In genomic region chr5:120555871-120556270, GRCm38 (mm10) we compare ENCODE assay signal across 30 mouse cellular contexts. TPM values are rescaled to one million over a fixed set of nuclear protein-coding genes. Genes with fewer than 3 reads are reported as not detected.
DNase-seq lines count a peak whose midpoint lies in the region; ATAC-seq and TF ChIP-seq lines count a peak whose summit lies in the region.
"Had no signal": no experiment of that assay in that cellular context is flagged by ENCODE, and none has a peak within 500 bp of the region (broad histone marks: within the 10 kb centered on the region; RNA-seq: fewer than 3 reads in every experiment).

No protein-coding gene starts in this region.

- no peaks in the 10 kb centered on the region for H3K9me3 ChIP-seq in forebrain, embryonic 10.5 days
- H3K9me3 ChIP-seq in forebrain, embryonic 14.5 days (replicated peaks; ENCODE audit: control insufficient read depth, low read length), result no peaks in the 10 kb centered on the region
- no peaks in the 10 kb centered on the region for H3K9me3 ChIP-seq in E14TG2a.4 (ENCODE audit: low read length)
- H3K9me3 ChIP-seq: embryonic facial prominence, embryonic 10.5 days; embryonic facial prominence, embryonic 13.5 days; forebrain, embryonic 13.5 days; heart, embryonic 12.5 days; heart, embryonic 15.5 days; hindbrain, embryonic 12.5 days; hindbrain, embryonic 15.5 days; intestine, embryonic 15.5 days had no signal

- H3K9ac ChIP-seq in forebrain, embryonic 14.5 days (ENCODE audit: low read length), result no peak overlapping the region
- H3K9ac ChIP-seq: embryonic facial prominence, embryonic 13.5 days; forebrain, embryonic 13.5 days; forebrain, postnatal 0 days; heart, embryonic 12.5 days; heart, embryonic 15.5 days; hindbrain, embryonic 12.5 days; hindbrain, embryonic 15.5 days; intestine, embryonic 15.5 days had no signal

- peaks cover 52% of the 10 kb centered on the region for H3K36me3 ChIP-seq in forebrain, embryonic 10.5 days (replicated peaks)
- peaks cover 47% of the 10 kb centered on the region for H3K36me3 ChIP-seq in forebrain, embryonic 14.5 days (ENCODE audit: control insufficient read depth, insufficient read depth, low read length)
- H3K36me3 ChIP-seq in E14TG2a.4 (ENCODE audit: insufficient read depth, low read length) (peaks cover 59% of the 10 kb centered on the region), myocyte (ENCODE audit: control insufficient read depth, insufficient read depth) (peaks cover 55% of the 10 kb centered on the region)

- no peak overlapping the region for H3K4me3 ChIP-seq in forebrain, embryonic 10.5 days
- H3K4me3 ChIP-seq in forebrain, embryonic 14.5 days (ENCODE audit: low read depth, low read length), result no peak overlapping the region
- H3K4me3 ChIP-seq in E14TG2a.4 (replicated peaks; ENCODE audit: low read length) (peak overlapping the region; percentile 32; the same call in 1 of the 2 replicates), myocyte (no peak overlapping the region)
- H3K4me3 ChIP-seq: embryonic facial prominence, embryonic 10.5 days; embryonic facial prominence, embryonic 13.5 days; erythroblast, embryonic 14.5 days; forebrain, embryonic 13.5 days; gastrocnemius, adult 2 months; heart, embryonic 12.5 days; heart, embryonic 15.5 days; hindbrain, embryonic 12.5 days; hindbrain, embryonic 15.5 days; intestine, embryonic 15.5 days had no signal

- no peak overlapping the region for H3K4me2 ChIP-seq in forebrain, embryonic 14.5 days (ENCODE audit: low read length)
- H3K4me2 ChIP-seq in myocyte (ENCODE audit: low read depth), result no peak overlapping the region
- H3K4me2 ChIP-seq: embryonic facial prominence, embryonic 13.5 days; forebrain, embryonic 13.5 days; heart, embryonic 12.5 days; heart, embryonic 15.5 days; hindbrain, embryonic 12.5 days; hindbrain, embryonic 15.5 days; intestine, embryonic 15.5 days had no signal

- TF ChIP-seq CTCF in E14TG2a.4 (conservative IDR thresholded peaks at IDR 0.05; ENCODE audit: low read length), result no peak

- ATAC-seq in forebrain, embryonic 14.5 days, result no peak
- ATAC-seq: forebrain, embryonic 13.5 days; forebrain, postnatal 0 days; intestine, embryonic 15.5 days had no signal

- H3K79me2 ChIP-seq in myocyte (ENCODE audit: control insufficient read depth, insufficient read depth), result peaks cover 39% of the 10 kb centered on the region

- no peak overlapping the region for H3ac ChIP-seq in myocyte (ENCODE audit: control insufficient read depth, insufficient read length)

- H3K27ac ChIP-seq in forebrain, embryonic 10.5 days, result peak overlapping the region; percentile 35; the same call in 1 of the 2 replicates
- no peak overlapping the region for H3K27ac ChIP-seq in forebrain, embryonic 14.5 days (ENCODE audit: low read depth, low read length)
- H3K27ac ChIP-seq: embryonic facial prominence, embryonic 10.5 days; embryonic facial prominence, embryonic 13.5 days; forebrain, embryonic 13.5 days; gastrocnemius, adult 2 months; heart, embryonic 15.5 days; hindbrain, embryonic 12.5 days; hindbrain, embryonic 15.5 days; intestine, embryonic 15.5 days had no signal

- 93% methylated on average over 24 of the region's 24 CpGs for WGBS in forebrain, embryonic 10.5 days
- WGBS in forebrain, embryonic 14.5 days, result 89% methylated on average over 24 of the region's 24 CpGs

- no peaks in the 10 kb centered on the region for H3K27me3 ChIP-seq in forebrain, embryonic 10.5 days (ENCODE audit: poor library complexity, severe bottlenecking)
- H3K27me3 ChIP-seq in forebrain, embryonic 14.5 days (replicated peaks; ENCODE audit: control insufficient read depth, insufficient read depth, low read length), result no peaks in the 10 kb centered on the region
- H3K27me3 ChIP-seq in E14TG2a.4 (ENCODE audit: insufficient read depth, low read length) (no peaks in the 10 kb centered on the region), myocyte (ENCODE audit: control insufficient read depth, insufficient read depth, insufficient read length) (no peaks in the 10 kb centered on the region)
- H3K27me3 ChIP-seq: CH12.LX; embryonic facial prominence, embryonic 13.5 days; forebrain, embryonic 13.5 days; heart, embryonic 12.5 days; heart, embryonic 15.5 days; hindbrain, embryonic 12.5 days; hindbrain, embryonic 15.5 days; intestine, embryonic 15.5 days had no signal

- TF ChIP-seq POLR2A in myocyte (IDR thresholded peaks at IDR 0.05; ENCODE audit: insufficient read length, low read depth), result peak; percentile 31

- DNase-seq in forebrain, embryonic 10.5 days (ENCODE audit: extremely low spot score, low spot score), result no peak
- DNase-seq in forebrain, embryonic 14.5 days (ENCODE audit: low spot score), result no peak
- peak; percentile 5 for DNase-seq in kidney, adult 18-20 months
- no peak for DNase-seq in kidney, postnatal 36 days
- no peak for DNase-seq in MN1 (ENCODE audit: low spot score)
- DNase-seq: adrenal gland, postnatal 10 days; adrenal gland, postnatal 36 days; B cell, adult 2 months; cerebellum, adult 18-20 months; cerebellum, adult 9-10 months; cerebellum, postnatal 25 days; embryo, embryonic 11 days; forebrain, postnatal 0 days; gastrocnemius, adult 2 months; gastrocnemius, postnatal 14 days; heart, adult 18-20 months; heart, postnatal 10 days; heart, postnatal 4 days had no signal

- H3K4me1 ChIP-seq in forebrain, embryonic 10.5 days, result peaks cover 32% of the 10 kb centered on the region
- no peaks in the 10 kb centered on the region; the same call in 1 of the 2 replicates for H3K4me1 ChIP-seq in forebrain, embryonic 14.5 days (ENCODE audit: control insufficient read depth, insufficient read depth, low read length)
- peaks cover 58% of the 10 kb centered on the region for H3K4me1 ChIP-seq in E14TG2a.4 (replicated peaks; ENCODE audit: low read depth, low read length)

TF ChIP-seq in myocyte, 11 proteins besides CTCF, POLR2A, EP300 and RAD21:
- TF ChIP-seq MYOD1 (IDR thresholded peaks at IDR 0.05; ENCODE audit: control insufficient read depth in 1 of 3, insufficient read length in 2 of 3, low read depth in 2 of 3) (no peak), CEBPB (IDR thresholded peaks at IDR 0.05; ENCODE audit: insufficient read depth, poor library complexity, severe bottlenecking) (no peak), TCF12 (IDR thresholded peaks at IDR 0.05; ENCODE audit: insufficient read depth, poor library complexity, severe bottlenecking) (no peak), USF1 (IDR thresholded peaks at IDR 0.05; ENCODE audit: low read depth) (no peak), SRF (IDR thresholded peaks at IDR 0.05; ENCODE audit: control insufficient read depth, insufficient read length, low read depth) (no peak), MAX (IDR thresholded peaks at IDR 0.05; ENCODE audit: low read depth) (no peak), POLR2AphosphoS2 (IDR thresholded peaks at IDR 0.05; ENCODE audit: insufficient read length, low read depth) (no peak)

RNA-seq across cellular contexts. Expression of gene Tpcn1, which starts 32.6 kb away (rescaled TPM):
- 10.7 and 11.7 TPM in 2 replicates for polyA plus RNA-seq in forebrain, embryonic 10.5 days (2016; fragmentation: Nextera tagmentation; extraction: Ambion mirVana)
- 10.5 and 13.3 TPM in 2 replicates for polyA plus RNA-seq in forebrain, embryonic 14.5 days (2014; fragmentation: Nextera tagmentation; extraction: Ambion mirVana)
- 88.7 TPM for polyA plus RNA-seq in myocyte (2012; fragmentation: generic; extraction: Trizol)

RNA-seq across cellular contexts. Expression of gene Iqcd, which starts 32.9 kb away (rescaled TPM):
- polyA plus RNA-seq in forebrain, embryonic 10.5 days (2016; fragmentation: Nextera tagmentation; extraction: Ambion mirVana), result 0.37 and 0.84 TPM in 2 replicates
- polyA plus RNA-seq in forebrain, embryonic 14.5 days (2014; fragmentation: Nextera tagmentation; extraction: Ambion mirVana), result 2.0 and 2.4 TPM in 2 replicates
- polyA plus RNA-seq in myocyte (2012; fragmentation: generic; extraction: Trizol), result 0.91 TPM

RNA-seq across cellular contexts. Expression of gene Slc8b1, which starts 44.9 kb away (rescaled TPM):
- polyA plus RNA-seq in forebrain, embryonic 10.5 days (2016; fragmentation: Nextera tagmentation; extraction: Ambion mirVana), result 3.7 and 4.4 TPM in 2 replicates
- polyA plus RNA-seq in forebrain, embryonic 14.5 days (2014; fragmentation: Nextera tagmentation; extraction: Ambion mirVana), result 0.67 and 1.5 TPM in 2 replicates
- polyA plus RNA-seq in myocyte (2012; fragmentation: generic; extraction: Trizol), result 19.6 TPM

RNA-seq across cellular contexts. Expression of gene Plbd2, which starts 52.4 kb away (rescaled TPM):
- polyA plus RNA-seq in forebrain, embryonic 10.5 days (2016; fragmentation: Nextera tagmentation; extraction: Ambion mirVana), result 33.0 and 35.5 TPM in 2 replicates
- polyA plus RNA-seq in forebrain, embryonic 14.5 days (2014; fragmentation: Nextera tagmentation; extraction: Ambion mirVana), result 14.8 and 16.2 TPM in 2 replicates
- 75.3 TPM for polyA plus RNA-seq in myocyte (2012; fragmentation: generic; extraction: Trizol)

RNA-seq across cellular contexts. Expression of gene Rita1, which starts 56.5 kb away (rescaled TPM):
- 16.5 and 17.8 TPM in 2 replicates for polyA plus RNA-seq in forebrain, embryonic 10.5 days (2016; fragmentation: Nextera tagmentation; extraction: Ambion mirVana)
- polyA plus RNA-seq in forebrain, embryonic 14.5 days (2014; fragmentation: Nextera tagmentation; extraction: Ambion mirVana), result 15.9 and 18.3 TPM in 2 replicates
- 14.7 TPM for polyA plus RNA-seq in myocyte (2012; fragmentation: generic; extraction: Trizol)
